Mouse (Mus musculus) Muller cell, postnatal 12 days (primary cell): Measurements from ENCODE around the gene Adat3.
A peak's percentile ranks its signal among the peaks of the same experiment; 100 is the strongest.
"Not testable (repeated sequence)": the region's sequence is repeated elsewhere in the genome, so short reads cannot be mapped to it uniquely, and the experiment has no call there.

Experiments
- DNase-seq: peaks from one replicate; pipeline ENCODE4 v3.0.0-alpha.2; 2015; ENCODE audit errors: inconsistent ontology term

Gene Adat3

GRCm38 (mm10) chr10:80610116-80610785, 7.6 kb downstream of the Adat3 start:
- DNase-seq = no peak

- peak; percentile 29 for DNase-seq
These were observed 8.3 kb downstream of the Adat3 start for GRCm38 (mm10) chr10:80611024-80611423.

- DNase-seq = no peak
These were observed 9.2 kb downstream of the Adat3 start for GRCm38 (mm10) chr10:80611905-80612304.

- DNase-seq = no peak
These were observed 11.1 kb downstream of the Adat3 start for GRCm38 (mm10) chr10:80613821-80614220.

- DNase-seq = no peak
These were observed 11.7 kb downstream of the Adat3 start for GRCm38 (mm10) chr10:80614351-80614750.

- DNase-seq = no peak
These were observed 15.5 kb downstream of the Adat3 start for GRCm38 (mm10) chr10:80618181-80618580.

- no peak for DNase-seq
These were observed 17.0 kb downstream of the Adat3 start for GRCm38 (mm10) chr10:80619465-80620244.

- DNase-seq = no peak
These were observed 17.7 kb downstream of the Adat3 start for GRCm38 (mm10) chr10:80620365-80620764.

- no peak for DNase-seq
These were observed 18.4 kb downstream of the Adat3 start for GRCm38 (mm10) chr10:80620796-80621689.

GRCm38 (mm10) chr10:80621690-80621939, 18.9 kb downstream of the Adat3 start:
- DNase-seq = no peak

GRCm38 (mm10) chr10:80621940-80622660, 19.4 kb downstream of the Adat3 start:
- DNase-seq = peak; percentile 99

- no peak for DNase-seq
These were observed 20.2 kb downstream of the Adat3 start, which contains the start of gene Csnk1g2 for GRCm38 (mm10) chr10:80622661-80623456. TSS of gene Csnk1g2 (plus strand) at chr10:80622838.

- DNase-seq = peak; percentile 78
These were observed 20.9 kb downstream of the Adat3 start for GRCm38 (mm10) chr10:80623457-80624191.

- no peak for DNase-seq
These were observed 23.1 kb downstream of the Adat3 start for GRCm38 (mm10) chr10:80625764-80626163.

- no peak for DNase-seq
These were observed 25.0 kb downstream of the Adat3 start for GRCm38 (mm10) chr10:80627685-80628084.

GRCm38 (mm10) chr10:80628925-80629324, 26.2 kb downstream of the Adat3 start:
- DNase-seq = no peak

- no peak for DNase-seq
These were observed 32.7 kb downstream of the Adat3 start for GRCm38 (mm10) chr10:80635345-80635744.

- DNase-seq = no peak
These were observed 44.3 kb downstream of the Adat3 start for GRCm38 (mm10) chr10:80646936-80647335.

- not testable (repeated sequence) for DNase-seq
These were observed 47.2 kb downstream of the Adat3 start for GRCm38 (mm10) chr10:80649910-80650309.

GRCm38 (mm10) chr10:80650392-80650791, 47.7 kb downstream of the Adat3 start:
- no peak for DNase-seq
